Mouse (Mus musculus) testis, adult 2 months (tissue): ENCODE data around the gene Abcg5.

Source experiments
- CTCF ChIP-seq: fragments of 200-500 bp; IDR thresholded peaks from 2 replicates; pipeline ENCODE4 v1.5.1; 2012; ENCODE audit warnings: low read depth, mild to moderate bottlenecking, inconsistent platforms, low read length, moderate library complexity; ENCODE audit not compliant: control insufficient read depth, insufficient read depth, insufficient replicate concordance
- POLR2A ChIP-seq: fragments of 200-500 bp; IDR thresholded peaks from 2 replicates; pipeline ENCODE4 v1.6.1; 2012; ENCODE audit warnings: low read depth, mild to moderate bottlenecking, inconsistent platforms, low read length, moderate library complexity; ENCODE audit not compliant: control insufficient read depth

- TF ChIP-seq CTCF, result no peak
- no peak for TF ChIP-seq POLR2A
Observed at GRCm38 (mm10) chr17:84719105-84719504, 36.3 kb upstream of the Abcg5 start.
